Mouse (Mus musculus): ENCODE results near the gene Astn2. TPM values are rescaled to one million over a fixed set of nuclear protein-coding genes. Genes with fewer than 3 reads are reported as not detected.

The Astn2 gene
- total and polyA plus RNA-seq, 3 experiments, result not detected

GRCm38 (mm10) chr4:65415507-65415906, 988.9 kb downstream of the Astn2 start:
- no peaks in the 10 kb centered on the region for H3K36me3 ChIP-seq (ENCODE audit: control insufficient read depth in 1 of 2, insufficient read depth in 2 of 2, low read length in 2 of 2)
- no peak for DNase-seq (ENCODE audit: low read depth, low spot score)
- TF ChIP-seq UBTF (IDR thresholded peaks at IDR 0.05; ENCODE audit: borderline replicate concordance, insufficient read depth, low read depth, low read length) (no peak), MAX (IDR thresholded peaks at IDR 0.05; ENCODE audit: low read length) (no peak), MAFK (IDR thresholded peaks at IDR 0.05; ENCODE audit: borderline replicate concordance, low read depth, low read length) (no peak), MEF2A (IDR thresholded peaks at IDR 0.05; ENCODE audit: extremely low read depth, insufficient replicate concordance, low read depth, low read length, poor library complexity, severe bottlenecking) (no peak)
- no peaks in the 10 kb centered on the region for H3K9me3 ChIP-seq (replicated peaks; ENCODE audit: insufficient read depth, low read length)
- H3K27ac ChIP-seq (ENCODE audit: control insufficient read depth, low read depth, low read length), result no peak overlapping the region
- no peaks in the 10 kb centered on the region for H3K79me2 ChIP-seq (ENCODE audit: control insufficient read depth, insufficient read depth, low read length, poor library complexity)
- H3K4me1 ChIP-seq (ENCODE audit: control insufficient read depth in 1 of 2, insufficient read depth in 2 of 2, low read length in 2 of 2), result no peaks in the 10 kb centered on the region
- H3K9ac ChIP-seq (ENCODE audit: control insufficient read depth, low read depth, low read length, poor library complexity, severe bottlenecking), result no peak overlapping the region
- H3K27me3 ChIP-seq (ENCODE audit: control insufficient read depth in 1 of 2, insufficient read depth in 2 of 2, low read length in 2 of 2), result no peaks in the 10 kb centered on the region
- no peak overlapping the region for H3K4me3 ChIP-seq (ENCODE audit: control insufficient read depth in 1 of 2, insufficient read depth in 1 of 2, low read depth in 2 of 2, low read length in 2 of 2)

- Histone ChIP-seq H3K9ac (ENCODE audit: control insufficient read depth, low read depth, low read length, poor library complexity, severe bottlenecking) (no peak overlapping the region), H3K36me3 (ENCODE audit: control insufficient read depth in 1 of 2, insufficient read depth in 2 of 2, low read length in 2 of 2) (no peaks in the 10 kb centered on the region), H3K79me2 (ENCODE audit: control insufficient read depth, insufficient read depth, low read length, poor library complexity) (no peaks in the 10 kb centered on the region), H3K27ac (ENCODE audit: control insufficient read depth, low read depth, low read length) (no peak overlapping the region), H3K4me1 (ENCODE audit: control insufficient read depth in 1 of 2, insufficient read depth in 2 of 2, low read length in 2 of 2) (no peaks in the 10 kb centered on the region), H3K4me3 (ENCODE audit: control insufficient read depth in 1 of 2, insufficient read depth in 1 of 2, low read depth in 2 of 2, low read length in 2 of 2) (no peak overlapping the region), H3K27me3 (ENCODE audit: control insufficient read depth in 1 of 2, insufficient read depth in 2 of 2, low read length in 2 of 2) (no peaks in the 10 kb centered on the region), H3K9me3 (replicated peaks; ENCODE audit: insufficient read depth, low read length) (no peaks in the 10 kb centered on the region)
- TF ChIP-seq MYB (IDR thresholded peaks at IDR 0.05; ENCODE audit: low read depth, low read length) (no peak), E2F4 (IDR thresholded peaks at IDR 0.05; ENCODE audit: borderline replicate concordance, low read depth, low read length) (no peak), ZC3H11A (IDR thresholded peaks at IDR 0.05; ENCODE audit: low read depth, low read length) (no peak), ZMIZ1 (IDR thresholded peaks at IDR 0.05; ENCODE audit: low read depth, low read length) (no peak), MAZ (IDR thresholded peaks at IDR 0.05; ENCODE audit: low read depth, low read length) (no peak), KAT2A (conservative IDR thresholded peaks at IDR 0.05; ENCODE audit: low read depth, low read length) (no peak), TCF12 (IDR thresholded peaks at IDR 0.05; ENCODE audit: low read depth, low read length) (no peak), GATA1 (IDR thresholded peaks at IDR 0.05; ENCODE audit: low read depth, low read length) (no peak), POLR2AphosphoS2 (IDR thresholded peaks at IDR 0.05; ENCODE audit: low read length) (no peak)
- DNase-seq (ENCODE audit: low read depth, low spot score), result no peak
Observed at GRCm38 (mm10) chr4:65402836-65403634, 1001.4 kb downstream of the Astn2 start.

DNA sequence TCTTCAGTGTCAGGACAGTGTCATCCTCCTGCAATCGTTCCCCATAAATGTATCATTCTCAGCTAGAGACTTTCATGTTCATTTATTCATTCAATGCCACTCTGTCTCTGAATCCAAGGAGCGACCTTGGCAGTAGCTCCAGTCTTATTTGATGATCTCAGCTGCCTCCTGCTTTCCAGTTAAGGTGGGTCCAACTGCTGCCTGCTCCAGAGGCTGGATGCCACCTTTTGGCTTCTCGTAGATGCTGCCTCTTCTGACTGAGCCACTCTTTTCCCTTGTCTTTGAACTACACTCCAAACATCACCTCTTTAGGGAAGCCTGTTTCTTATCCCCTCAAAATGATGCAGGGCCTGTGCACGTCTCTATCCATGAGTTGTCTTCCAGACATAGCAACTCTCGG, 1002.1 kb downstream of the Astn2 start:
- no peak for TF ChIP-seq CTCF (IDR thresholded peaks at IDR 0.05 in 2 of 3, conservative IDR thresholded peaks at IDR 0.05 in 1 of 3; ENCODE audit: control insufficient read depth in 1 of 3, insufficient read depth in 1 of 3, low read depth in 2 of 3, low read length in 3 of 3, poor library complexity in 1 of 3, severe bottlenecking in 1 of 3)
- no peak for TF ChIP-seq ZNF384 (IDR thresholded peaks at IDR 0.05; ENCODE audit: low read depth, low read length)
- no peak for TF ChIP-seq CHD1 (IDR thresholded peaks at IDR 0.05; ENCODE audit: low read depth, low read length)
- TF ChIP-seq ZMIZ1 (IDR thresholded peaks at IDR 0.05; ENCODE audit: low read depth, low read length), result no peak
- TF ChIP-seq POLR2AphosphoS2 (IDR thresholded peaks at IDR 0.05; ENCODE audit: low read length), result no peak
- TF ChIP-seq RAD21 (IDR thresholded peaks at IDR 0.05; ENCODE audit: low read depth, low read length), result no peak
- TF ChIP-seq RCOR1 (IDR thresholded peaks at IDR 0.05; ENCODE audit: low read depth, low read length), result no peak
- no peak for TF ChIP-seq ZKSCAN1 (IDR thresholded peaks at IDR 0.05; ENCODE audit: low read depth, low read length)
- TF ChIP-seq NELFE (IDR thresholded peaks at IDR 0.05; ENCODE audit: low read depth, low read length), result no peak
- no peak for TF ChIP-seq TBP (IDR thresholded peaks at IDR 0.05; ENCODE audit: low read depth, low read length)
- no peak for TF ChIP-seq ZC3H11A (IDR thresholded peaks at IDR 0.05; ENCODE audit: low read depth, low read length)
- no peak for TF ChIP-seq SMC3 (IDR thresholded peaks at IDR 0.05; ENCODE audit: low read depth, low read length)
- TF ChIP-seq GABPA (IDR thresholded peaks at IDR 0.05; ENCODE audit: low read depth, low read length), result no peak
- no peak for TF ChIP-seq MEF2A (IDR thresholded peaks at IDR 0.05; ENCODE audit: extremely low read depth, insufficient replicate concordance, low read depth, low read length, poor library complexity, severe bottlenecking)
- H3K9me3 ChIP-seq (replicated peaks; ENCODE audit: insufficient read depth, low read length), result no peaks in the 10 kb centered on the region
- H3K79me2 ChIP-seq (ENCODE audit: control insufficient read depth, insufficient read depth, low read length, poor library complexity), result no peaks in the 10 kb centered on the region
- H3K36me3 ChIP-seq (ENCODE audit: control insufficient read depth in 1 of 2, insufficient read depth in 2 of 2, low read length in 2 of 2), result no peaks in the 10 kb centered on the region
- no peak overlapping the region for H3K4me3 ChIP-seq (ENCODE audit: control insufficient read depth in 1 of 2, insufficient read depth in 1 of 2, low read depth in 2 of 2, low read length in 2 of 2)
- DNase-seq (ENCODE audit: low read depth, low spot score), result no peak
- no peak overlapping the region for H3K9ac ChIP-seq (ENCODE audit: control insufficient read depth, low read depth, low read length, poor library complexity, severe bottlenecking)
- no peaks in the 10 kb centered on the region for H3K27me3 ChIP-seq (ENCODE audit: control insufficient read depth in 1 of 2, insufficient read depth in 2 of 2, low read length in 2 of 2)
- no peak overlapping the region for H3K27ac ChIP-seq (ENCODE audit: control insufficient read depth, low read depth, low read length)
- no peaks in the 10 kb centered on the region for H3K4me1 ChIP-seq (ENCODE audit: control insufficient read depth in 1 of 2, insufficient read depth in 2 of 2, low read length in 2 of 2)

Data from MEL (cell line).